ENCODE assay signal across 13 mouse cellular contexts in genomic region chr4:128983656-128984055, GRCm38 (mm10). TPM values are rescaled to one million over a fixed set of nuclear protein-coding genes. Genes with fewer than 3 reads are reported as not detected.
DNase-seq lines count a peak whose midpoint lies in the region; ATAC-seq and TF ChIP-seq lines count a peak whose summit lies in the region.
"Had no signal": no experiment of that assay in that cellular context is flagged by ENCODE, and none has a peak within 500 bp of the region (broad histone marks: within the 10 kb centered on the region; RNA-seq: fewer than 3 reads in every experiment).

No protein-coding gene starts in this region.

- peak; percentile 77 to 80 for DNase-seq in lung, adult 18-20 months
- no peak for DNase-seq in lung, postnatal 14 days
- no peak for DNase-seq in thymus, postnatal 36 days
- DNase-seq: cerebellum, postnatal 14 days; gastrocnemius, postnatal 14 days; heart, postnatal 4 days; right cerebral cortex, postnatal 14 days had no signal

- TF ChIP-seq POLR2A in small intestine, adult 2 months (IDR thresholded peaks at IDR 0.05; ENCODE audit: low read depth, low read length): no peak

- 0 out of 2 replicates have a peak, but pooled peaks have one; percentile 39 for ATAC-seq in intestine, embryonic 15.5 days
- peak; percentile 73 for ATAC-seq in liver, embryonic 15.5 days (ENCODE audit: insufficient read depth)
- ATAC-seq in neural tube, embryonic 15.5 days (ENCODE audit: low FRiP score): no peak

- no peaks in the 10 kb centered on the region; the same call in 1 of the 2 replicates for H3K4me1 ChIP-seq in intestine, embryonic 15.5 days (replicated peaks)
- H3K4me1 ChIP-seq in liver, embryonic 15.5 days (replicated peaks): peaks cover 24% of the 10 kb centered on the region
- H3K4me1 ChIP-seq in small intestine, adult 2 months (ENCODE audit: control insufficient read depth, insufficient read depth, insufficient read length, low read length): peaks cover 31% of the 10 kb centered on the region
- H3K4me1 ChIP-seq in neural tube, embryonic 15.5 days: no peaks in the 10 kb centered on the region
- H3K4me1 ChIP-seq: limb, embryonic 15.5 days had no signal

- H3K4me3 ChIP-seq in intestine, embryonic 15.5 days (replicated peaks): no peak overlapping the region
- H3K4me3 ChIP-seq in liver, embryonic 15.5 days (replicated peaks): no peak overlapping the region
- no peak overlapping the region for H3K4me3 ChIP-seq in small intestine, adult 2 months (ENCODE audit: low read depth, low read length)
- H3K4me3 ChIP-seq in neural tube, embryonic 15.5 days (replicated peaks): no peak overlapping the region
- H3K4me3 ChIP-seq: erythroblast, embryonic 14.5 days; limb, embryonic 15.5 days had no signal

- no peaks in the 10 kb centered on the region for H3K36me3 ChIP-seq in intestine, embryonic 15.5 days
- H3K36me3 ChIP-seq in liver, embryonic 15.5 days (replicated peaks): no peaks in the 10 kb centered on the region
- H3K36me3 ChIP-seq in small intestine, adult 2 months (ENCODE audit: control insufficient read depth, insufficient read depth, low read length): no peaks in the 10 kb centered on the region
- no peaks in the 10 kb centered on the region for H3K36me3 ChIP-seq in neural tube, embryonic 15.5 days
- H3K36me3 ChIP-seq: limb, embryonic 15.5 days had no signal

- no peak overlapping the region for H3K27ac ChIP-seq in intestine, embryonic 15.5 days
- H3K27ac ChIP-seq in liver, embryonic 15.5 days (replicated peaks): peak overlapping the region; percentile 66
- H3K27ac ChIP-seq in small intestine, adult 2 months (ENCODE audit: insufficient read depth, low read depth, low read length): peak overlapping the region; percentile 91
- no peak overlapping the region for H3K27ac ChIP-seq in neural tube, embryonic 15.5 days (replicated peaks)
- H3K27ac ChIP-seq: limb, embryonic 15.5 days had no signal

- no peaks in the 10 kb centered on the region for H3K9me3 ChIP-seq in intestine, embryonic 15.5 days
- no peaks in the 10 kb centered on the region for H3K9me3 ChIP-seq in liver, embryonic 15.5 days (replicated peaks)
- H3K9me3 ChIP-seq in neural tube, embryonic 15.5 days (replicated peaks): no peaks in the 10 kb centered on the region
- H3K9me3 ChIP-seq: limb, embryonic 15.5 days had no signal

- no peak overlapping the region for H3K9ac ChIP-seq in intestine, embryonic 15.5 days
- no peak overlapping the region for H3K9ac ChIP-seq in liver, embryonic 15.5 days
- H3K9ac ChIP-seq in neural tube, embryonic 15.5 days (replicated peaks): no peak overlapping the region
- H3K9ac ChIP-seq: limb, embryonic 15.5 days had no signal

- no peaks in the 10 kb centered on the region for H3K27me3 ChIP-seq in intestine, embryonic 15.5 days (replicated peaks)
- no peaks in the 10 kb centered on the region for H3K27me3 ChIP-seq in liver, embryonic 15.5 days
- H3K27me3 ChIP-seq in small intestine, adult 2 months (ENCODE audit: control insufficient read depth, insufficient read depth, low read length): no peaks in the 10 kb centered on the region
- H3K27me3 ChIP-seq in neural tube, embryonic 15.5 days (replicated peaks): no peaks in the 10 kb centered on the region
- H3K27me3 ChIP-seq: limb, embryonic 15.5 days had no signal

- no peak overlapping the region for H3K4me2 ChIP-seq in intestine, embryonic 15.5 days (replicated peaks)
- no peak overlapping the region for H3K4me2 ChIP-seq in liver, embryonic 15.5 days
- no peak overlapping the region for H3K4me2 ChIP-seq in neural tube, embryonic 15.5 days
- H3K4me2 ChIP-seq: limb, embryonic 15.5 days had no signal

- WGBS in intestine, embryonic 15.5 days: 58% methylated on average over 2 of the region's 2 CpGs
- 38% methylated on average over 2 of the region's 2 CpGs for WGBS in liver, embryonic 15.5 days (ENCODE audit: insufficient replicate concordance)
- 9% methylated on average over 2 of the region's 2 CpGs for WGBS in small intestine, adult 2 months
- 59% methylated on average over 2 of the region's 2 CpGs for WGBS in neural tube, embryonic 15.5 days

- TF ChIP-seq CTCF in small intestine, adult 2 months (IDR thresholded peaks at IDR 0.05; ENCODE audit: extremely low read depth, insufficient read length, insufficient replicate concordance, low read depth, low read length): no peak

RNA-seq across cellular contexts. Expression of gene Ak2, which starts 8.1 kb away (rescaled TPM):
- 297 and 298 TPM in 2 replicates for polyA plus RNA-seq in intestine, embryonic 15.5 days (2015; fragmentation: Nextera tagmentation; extraction: Ambion mirVana)
- 119 and 121 TPM in 2 replicates for polyA plus RNA-seq in liver, embryonic 15.5 days (2015; fragmentation: Nextera tagmentation; extraction: Ambion mirVana)
- polyA plus RNA-seq in small intestine, adult 2 months (2012; rRNA removed): 42.5 and 79.2 TPM in 2 replicates
- polyA plus RNA-seq in neural tube, embryonic 15.5 days (2015; fragmentation: Nextera tagmentation; extraction: Ambion mirVana): 90.2 and 120 TPM in 2 replicates

RNA-seq across cellular contexts. Expression of gene Azin2, which starts 21.4 kb away (rescaled TPM):
- 12.9 and 13.3 TPM in 2 replicates for polyA plus RNA-seq in intestine, embryonic 15.5 days (2015; fragmentation: Nextera tagmentation; extraction: Ambion mirVana)
- polyA plus RNA-seq in liver, embryonic 15.5 days (2015; fragmentation: Nextera tagmentation; extraction: Ambion mirVana): 0.71 and 0.77 TPM in 2 replicates
- 2.3 and 3.2 TPM in 2 replicates for polyA plus RNA-seq in small intestine, adult 2 months (2012; rRNA removed)
- 20.3 and 20.7 TPM in 2 replicates for polyA plus RNA-seq in neural tube, embryonic 15.5 days (2015; fragmentation: Nextera tagmentation; extraction: Ambion mirVana)
- polyA plus RNA-seq: erythroblast, embryonic 14.5 days had no signal

Comparison
In these comparisons a context has a peak if more than half of its experiments do, and no peak if none do; other contexts are left out.
1. DNase-seq: peak in lung, adult 18-20 months (2 of 2); none in lung, postnatal 14 days (single experiment) and thymus, postnatal 36 days (0 of 2).
2. H3K27ac ChIP-seq: peak in liver, embryonic 15.5 days (single experiment) and small intestine, adult 2 months (single experiment); none in intestine, embryonic 15.5 days (single experiment) and neural tube, embryonic 15.5 days (single experiment).